Mouse (Mus musculus) c-Kit-positive CD71-positive TER-119-negative erythroid progenitor cells, embryonic 14.5 days (primary cell): ENCODE results near the gene Nrxn3.

Source experiments
- DNase-seq: peaks from one replicate; pipeline ENCODE4 v3.0.0-alpha.2; 2013; ENCODE audit warnings: low read depth

Nrxn3 gene

DNA sequence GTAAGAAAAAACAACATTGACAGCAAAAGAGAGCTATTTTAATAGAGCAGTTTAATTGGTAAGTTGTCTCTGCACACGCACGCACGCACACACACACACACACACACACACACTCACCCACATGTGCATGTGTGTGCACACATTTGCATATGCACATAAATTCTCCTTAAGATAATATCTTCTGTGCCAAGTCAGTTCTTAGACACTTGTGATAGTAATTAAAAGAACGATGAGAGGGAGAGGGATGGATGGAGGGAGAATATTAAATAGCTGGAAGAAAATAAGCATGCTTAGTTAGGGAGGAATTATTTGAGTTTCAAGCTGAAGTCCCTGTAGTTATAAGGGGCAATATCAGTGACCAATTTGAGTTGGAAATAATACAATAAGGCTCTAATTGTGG lies 203.6 kb downstream of the Nrxn3 start:
- DNase-seq = no peak

DNA sequence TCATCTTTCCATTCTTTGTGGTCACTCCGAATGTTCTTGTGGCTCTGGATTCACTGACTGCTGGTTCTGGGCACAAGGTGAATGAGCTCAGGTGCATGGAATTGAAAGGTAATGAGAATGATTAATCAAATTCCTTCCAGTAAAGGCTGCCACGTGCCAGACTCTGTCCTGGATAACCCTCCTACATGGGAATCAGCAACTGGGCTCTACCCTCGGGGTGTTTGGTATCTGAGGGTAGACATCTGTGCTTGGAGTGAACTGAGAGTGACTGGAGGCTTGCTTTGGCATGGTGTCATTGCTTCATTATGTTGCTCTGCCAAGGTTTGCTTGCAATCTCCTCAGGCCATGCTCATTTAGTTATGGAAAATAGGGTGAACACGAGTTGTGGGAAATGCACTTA lies 209.0 kb downstream of the Nrxn3 start:
- no peak for DNase-seq

DNA sequence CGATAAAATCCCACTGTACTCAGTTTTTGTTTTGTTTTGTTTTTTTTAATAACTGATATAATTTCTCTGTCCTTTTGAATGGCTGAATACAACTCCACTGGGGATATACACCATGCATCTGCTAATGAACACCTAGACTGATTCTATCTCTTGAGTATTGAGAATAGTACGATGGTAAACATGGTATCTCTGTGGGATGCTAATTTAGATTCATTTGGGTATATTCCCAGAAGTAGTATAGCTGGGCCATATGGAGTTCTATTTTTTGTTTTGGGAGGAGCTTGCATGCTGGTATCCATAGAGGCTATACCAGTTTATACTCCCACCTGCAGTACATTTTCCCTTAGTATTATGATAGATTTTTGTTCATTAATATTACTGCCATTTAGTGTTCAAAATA lies 217.0 kb downstream of the Nrxn3 start:
- no peak for DNase-seq

DNA sequence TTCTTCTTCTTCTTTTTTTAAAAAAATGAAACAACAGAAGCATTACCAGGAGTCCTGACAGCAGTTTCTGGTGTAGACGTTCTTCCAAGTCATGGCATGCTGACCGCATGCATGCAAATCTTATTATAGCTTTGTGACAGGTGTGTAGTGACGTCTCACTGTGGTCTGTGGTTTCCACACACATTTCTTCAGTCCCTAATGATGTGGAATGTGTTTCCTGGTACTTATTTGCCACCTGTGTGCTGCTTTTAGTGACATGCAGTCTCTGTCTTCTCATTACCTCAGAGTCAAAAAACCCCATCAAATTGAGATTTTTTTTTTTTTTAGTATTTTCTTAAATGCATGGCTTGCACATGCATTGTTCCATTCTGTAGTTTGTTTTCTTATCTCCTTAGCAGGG lies 222.3 kb downstream of the Nrxn3 start:
- no peak for DNase-seq

DNA sequence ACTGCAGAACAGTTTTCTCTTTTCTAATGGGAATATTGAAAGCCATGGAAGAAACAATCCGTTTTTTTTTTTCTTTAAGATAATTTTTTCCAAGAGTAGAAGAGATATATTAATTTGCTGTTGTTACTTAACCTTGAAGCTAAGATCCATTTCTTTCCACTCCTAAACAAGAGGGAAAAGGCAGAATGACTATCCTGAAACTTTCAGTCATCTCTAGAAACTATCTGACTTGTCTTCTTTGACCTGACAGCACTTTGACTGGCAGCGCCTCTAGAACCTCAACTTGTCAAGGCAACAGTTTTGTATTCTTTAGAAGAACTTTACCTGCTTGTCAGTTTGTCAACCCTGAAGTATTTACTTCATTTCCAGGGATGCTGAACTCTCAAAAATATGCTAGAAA lies 227.2 kb downstream of the Nrxn3 start:
- no peak for DNase-seq

DNA sequence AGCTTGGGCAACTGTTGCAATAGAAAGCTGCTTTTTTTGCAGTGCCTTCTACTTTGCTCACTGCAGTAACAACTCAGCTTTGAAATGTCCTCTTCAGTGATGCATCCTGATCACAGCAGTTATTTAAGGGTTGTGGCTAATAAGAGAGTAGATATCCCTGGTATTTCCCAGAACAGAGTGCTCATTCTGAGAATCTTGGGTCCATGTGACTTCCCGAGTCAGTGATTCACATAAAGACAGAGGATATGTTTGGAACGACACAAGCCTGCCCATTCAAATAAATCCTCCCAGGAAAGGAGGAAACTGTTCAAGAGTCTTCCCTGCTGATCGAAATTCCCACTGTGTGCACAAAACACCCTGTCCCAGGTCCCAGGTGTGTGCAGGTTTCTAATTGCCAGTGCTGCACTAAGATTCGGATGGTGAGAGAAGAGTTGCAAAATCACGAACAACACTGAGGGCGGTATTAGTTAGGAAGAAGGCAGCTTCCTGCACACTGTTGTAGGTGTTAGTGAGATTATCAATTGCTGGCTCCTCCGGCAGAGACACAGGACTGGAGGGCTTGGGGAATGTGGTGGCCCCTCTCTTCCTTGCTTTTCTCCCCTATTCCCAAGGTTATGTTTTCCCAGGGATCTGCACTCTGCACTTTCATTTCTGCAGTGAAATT lies 230.4 kb downstream of the Nrxn3 start:
- DNase-seq = no peak

DNA sequence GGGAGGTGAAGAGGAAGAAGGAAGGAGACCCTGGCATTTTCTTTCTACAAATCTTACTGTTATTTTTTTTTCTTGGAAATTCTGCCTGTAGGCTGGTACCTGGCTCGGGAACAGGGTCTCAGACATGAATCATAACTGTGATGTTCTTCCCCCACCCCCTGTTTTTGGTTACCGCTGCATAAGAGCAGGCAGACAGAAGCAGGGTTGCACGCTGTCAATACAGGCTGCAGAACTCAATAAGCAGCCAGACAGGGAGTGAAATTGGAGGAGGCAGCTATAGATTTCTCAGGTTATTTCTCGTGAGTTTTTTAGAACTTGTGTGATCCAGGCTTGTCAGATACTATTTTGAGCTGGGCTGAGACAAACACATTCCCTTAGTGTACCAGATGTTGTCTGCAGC lies 231.1 kb downstream of the Nrxn3 start:
- no peak for DNase-seq

DNA sequence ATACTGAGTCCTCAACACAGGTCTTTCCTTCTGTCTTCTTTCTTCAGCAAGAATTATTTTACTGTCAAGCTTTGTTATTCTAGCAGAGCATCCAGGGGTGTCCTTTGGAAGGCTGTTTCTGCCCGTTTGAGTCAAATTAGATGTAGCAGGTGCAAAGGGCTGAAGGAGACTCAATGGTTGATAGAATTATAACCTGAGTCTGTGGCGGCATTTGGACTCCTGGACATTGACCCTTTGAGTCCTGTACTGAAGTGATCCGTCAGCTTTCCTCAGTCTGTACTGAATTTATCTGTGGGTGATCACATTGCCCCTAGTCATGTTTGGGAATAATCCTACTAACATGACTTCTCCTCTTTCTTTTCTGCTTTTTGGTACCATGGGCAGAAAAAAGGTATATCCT lies 234.8 kb downstream of the Nrxn3 start:
- no peak for DNase-seq

DNA sequence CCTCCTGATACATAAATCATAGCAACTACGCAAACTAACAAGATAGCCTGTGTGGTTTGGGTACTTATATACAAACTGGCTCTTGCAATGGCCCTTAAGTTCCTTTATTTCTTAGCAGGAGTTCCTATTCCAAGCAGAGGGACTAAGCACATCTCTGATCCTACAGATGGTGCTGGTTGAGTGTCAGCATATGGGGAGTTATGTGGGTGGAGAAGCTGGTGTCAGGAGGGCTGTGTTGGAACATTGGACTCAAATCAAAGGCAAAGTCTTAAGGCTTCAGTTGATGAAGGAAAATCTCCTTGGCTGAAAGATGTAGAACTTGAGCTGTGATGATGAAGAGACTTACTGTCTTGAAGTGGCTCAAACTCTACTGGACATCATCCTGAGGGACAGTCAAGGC lies 238.1 kb downstream of the Nrxn3 start:
- no peak for DNase-seq

DNA sequence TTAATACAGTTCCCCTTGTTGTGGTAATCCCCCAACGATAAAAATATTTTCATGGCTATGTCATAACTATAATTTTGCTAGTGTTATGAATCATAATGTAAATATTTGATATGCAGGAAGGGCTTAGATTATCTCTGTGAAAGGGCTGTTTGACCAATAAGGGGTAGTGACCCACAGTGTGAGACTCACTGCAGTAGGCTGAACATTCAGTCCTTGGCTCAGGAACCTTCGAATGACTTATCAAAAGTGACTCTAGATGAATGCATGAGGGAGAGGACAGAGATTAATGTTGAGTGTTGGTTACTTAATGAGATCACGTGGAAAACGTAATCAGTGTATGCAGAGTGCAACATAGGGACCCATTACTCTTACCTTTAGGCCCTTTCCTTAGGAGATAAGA lies 243.7 kb downstream of the Nrxn3 start:
- no peak for DNase-seq

DNA sequence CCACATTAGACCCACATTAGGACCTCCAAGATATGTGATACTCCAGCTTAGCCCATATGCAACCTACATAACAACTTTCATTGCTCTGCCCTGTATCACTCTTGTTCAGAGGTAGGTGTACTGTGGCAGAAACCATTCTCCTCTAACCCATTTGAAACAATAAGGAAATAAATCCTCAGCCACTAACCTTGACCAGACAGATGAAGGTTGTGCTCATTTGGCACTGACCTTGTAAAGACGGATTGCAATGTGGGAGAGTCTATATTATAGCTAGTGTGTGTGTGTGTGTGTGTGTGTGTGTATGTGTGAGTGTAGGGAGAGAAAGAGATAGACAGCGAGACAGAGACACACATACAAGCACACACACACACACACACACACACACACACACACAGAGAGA lies 253.9 kb downstream of the Nrxn3 start:
- no peak for DNase-seq

DNA sequence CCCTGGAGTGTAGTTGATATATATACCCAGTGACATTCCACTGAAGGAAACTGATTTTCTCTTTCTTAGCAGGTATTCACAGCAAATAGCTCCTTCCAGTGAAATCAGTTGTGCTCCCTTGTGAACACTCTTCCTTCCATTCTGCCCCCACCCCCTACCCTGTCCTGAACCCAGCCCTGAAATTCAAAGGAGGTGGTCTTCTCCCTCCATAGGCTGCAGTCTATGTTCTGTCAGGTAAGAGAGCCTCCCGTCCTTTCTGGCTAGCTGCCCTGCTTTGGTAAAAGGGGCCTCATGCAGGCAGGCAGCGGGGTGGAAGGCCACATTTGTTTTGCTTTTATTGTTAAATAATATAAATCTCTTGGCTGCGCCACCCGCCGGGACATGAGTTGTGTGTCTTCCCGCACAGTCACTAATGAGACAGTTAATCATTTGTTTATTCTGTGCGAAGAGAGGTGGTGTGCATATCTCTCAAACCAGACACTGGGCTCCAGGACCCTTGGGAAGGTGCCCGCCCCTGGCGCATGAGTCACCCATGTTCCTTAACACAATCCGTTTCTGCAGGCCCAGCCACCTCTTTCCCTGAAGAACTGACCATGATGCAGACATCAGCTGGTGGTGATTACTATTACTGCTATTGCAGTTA lies 261.1 kb downstream of the Nrxn3 start:
- DNase-seq = peak; percentile 77

DNA sequence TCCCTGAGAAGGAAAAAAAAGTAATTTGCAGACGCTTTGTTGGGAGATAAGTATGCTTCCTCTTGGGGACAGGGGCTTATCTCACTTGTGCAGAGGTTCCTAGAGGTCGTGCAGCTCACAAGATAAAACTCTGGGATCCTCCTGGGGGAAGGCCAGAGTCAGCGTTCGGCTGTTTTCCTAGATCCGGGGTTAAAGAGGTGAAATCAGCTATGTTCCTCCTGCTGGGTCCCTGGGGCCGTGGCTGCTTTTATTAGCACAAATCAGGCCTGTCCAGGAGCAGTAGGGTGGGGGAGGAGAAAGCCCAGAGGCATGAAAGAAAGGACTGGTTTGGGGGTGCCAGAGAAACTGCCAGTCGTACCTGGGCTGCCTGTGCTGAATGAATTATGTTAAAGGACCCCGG lies 261.7 kb downstream of the Nrxn3 start:
- peak; percentile 87 for DNase-seq

DNA sequence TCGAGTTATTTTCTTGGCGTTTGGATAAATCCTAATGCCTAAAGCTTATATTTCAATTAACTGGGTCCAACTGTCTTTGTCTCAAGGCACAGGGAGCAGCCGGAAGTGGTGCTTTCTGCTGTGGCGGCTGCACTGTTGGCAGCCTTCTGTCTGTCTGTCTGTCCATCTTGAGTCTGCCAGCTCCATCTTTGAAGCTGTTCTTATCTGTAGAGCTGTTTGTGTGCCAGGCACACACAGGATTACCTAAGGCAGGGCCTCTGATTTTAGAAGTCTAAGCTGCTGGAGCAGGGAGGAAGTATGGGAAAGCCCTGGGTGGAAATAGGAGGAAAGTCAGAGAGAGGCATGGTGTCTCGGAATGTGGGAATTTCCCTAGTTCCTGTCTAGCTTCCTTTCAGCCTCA lies 262.1 kb downstream of the Nrxn3 start:
- peak; percentile 28 for DNase-seq

DNA sequence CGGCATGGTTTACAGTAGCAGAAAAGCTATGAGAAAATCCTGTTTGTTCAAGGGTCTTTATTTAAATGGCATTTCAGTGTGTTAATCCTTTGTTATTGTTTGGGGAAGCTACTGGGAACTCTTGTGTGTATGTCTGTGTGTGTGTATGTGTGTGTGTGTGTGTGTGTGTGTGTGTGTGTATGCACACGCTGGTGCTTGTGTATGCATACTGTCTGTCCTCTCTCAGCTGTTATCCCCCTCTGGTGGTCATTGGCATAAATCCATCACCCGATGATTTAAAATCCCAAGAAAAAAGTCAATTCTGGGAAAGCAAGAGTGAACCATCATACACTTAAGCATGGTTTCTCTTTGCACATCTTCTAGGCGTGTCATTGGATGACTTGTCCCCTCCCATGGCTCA lies 264.4 kb downstream of the Nrxn3 start:
- no peak for DNase-seq

DNA sequence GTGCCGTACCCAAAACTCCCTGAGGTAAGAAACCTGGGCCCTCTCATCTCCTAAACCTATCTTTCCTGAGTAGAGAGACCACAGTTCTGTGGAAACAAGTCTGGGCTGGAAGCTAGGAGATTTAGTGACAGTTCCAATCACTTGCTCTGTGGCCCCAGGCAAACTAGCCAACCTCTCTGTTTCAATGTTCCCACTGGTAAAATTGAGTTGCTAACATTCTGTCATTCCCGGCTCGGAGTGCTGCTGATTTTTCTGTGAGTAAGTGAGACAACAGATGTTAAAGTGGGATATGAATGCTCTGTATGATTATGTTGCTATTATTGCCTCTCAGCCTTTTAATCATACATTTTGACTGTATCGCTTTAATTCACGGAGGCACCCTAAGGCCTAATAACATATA lies 268.1 kb downstream of the Nrxn3 start:
- DNase-seq = no peak

DNA sequence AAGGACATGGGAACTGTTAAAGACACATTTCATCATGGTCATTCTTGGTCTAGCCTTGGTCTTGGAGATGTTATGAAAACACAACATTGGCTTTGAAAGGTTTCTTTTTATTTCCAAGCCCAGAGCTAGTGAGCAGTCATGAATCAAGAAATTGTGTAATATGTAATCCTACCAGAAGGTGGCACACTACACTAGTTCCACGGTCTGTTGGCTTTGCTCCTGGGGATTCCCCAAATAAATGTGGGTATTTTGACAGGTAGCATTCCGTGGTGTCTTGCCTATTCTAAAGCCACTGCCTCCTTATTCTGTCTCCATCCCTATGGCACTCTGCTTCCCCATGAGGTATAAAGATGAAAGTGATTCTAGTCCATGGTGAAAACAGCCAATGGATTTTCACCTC lies 269.5 kb downstream of the Nrxn3 start:
- peak; percentile 21 for DNase-seq

DNA sequence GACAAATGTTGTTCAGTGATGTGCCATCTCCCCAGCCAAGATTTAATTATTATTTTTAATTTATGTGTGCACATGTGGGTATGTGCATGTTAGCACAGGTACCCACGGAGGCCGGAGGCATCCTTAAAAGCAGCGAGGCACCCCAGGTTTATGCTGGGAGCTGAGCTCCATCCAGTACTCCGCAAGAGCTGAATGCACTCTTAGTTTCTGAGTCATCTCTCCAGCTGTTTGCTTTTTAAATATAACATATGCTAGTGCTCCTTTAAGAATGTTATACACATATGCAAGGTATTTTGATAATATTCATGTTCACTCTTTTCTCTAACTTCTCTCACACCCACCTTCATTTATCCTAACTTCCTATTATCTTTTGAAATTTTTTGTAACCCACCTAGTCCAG lies 271.1 kb downstream of the Nrxn3 start:
- DNase-seq = no peak

DNA sequence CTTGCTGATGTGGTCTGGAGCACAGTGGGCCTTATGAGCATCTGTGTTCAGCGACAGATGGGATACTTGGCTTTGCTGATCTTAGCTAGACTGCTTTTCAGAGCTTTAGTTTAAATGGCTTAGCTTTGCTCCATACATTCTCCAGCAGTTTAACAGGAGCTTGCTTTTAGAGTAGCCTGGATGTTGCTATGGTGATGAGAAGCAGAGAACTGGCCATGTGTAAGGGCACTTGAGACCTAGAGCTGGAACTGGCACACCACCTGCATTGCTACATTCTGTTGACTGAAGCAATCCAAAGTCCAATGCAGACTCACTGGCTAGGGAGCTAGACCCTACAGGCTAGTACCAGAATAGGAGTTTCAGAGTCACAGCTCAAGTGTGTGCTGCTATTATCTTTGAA lies 293.8 kb downstream of the Nrxn3 start:
- no peak for DNase-seq

DNA sequence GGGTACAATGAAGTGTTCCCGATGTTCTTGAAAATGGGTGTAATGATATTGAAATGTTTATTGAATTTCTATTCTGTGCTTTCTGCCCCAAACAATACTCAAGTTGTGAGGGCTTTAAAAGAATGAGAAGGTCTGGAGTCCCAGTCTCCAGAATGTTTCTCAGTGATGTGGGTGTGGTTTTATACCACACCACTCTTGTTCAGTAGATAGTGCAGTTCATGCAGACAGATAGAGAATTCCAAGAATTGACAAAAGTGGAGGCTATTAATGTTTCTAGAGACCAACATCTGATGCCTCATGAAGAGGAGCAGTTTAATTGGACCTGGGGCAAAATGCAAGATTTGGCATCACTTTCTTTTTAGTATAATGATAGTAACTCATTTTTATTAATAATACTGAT lies 302.5 kb downstream of the Nrxn3 start:
- no peak for DNase-seq

DNA sequence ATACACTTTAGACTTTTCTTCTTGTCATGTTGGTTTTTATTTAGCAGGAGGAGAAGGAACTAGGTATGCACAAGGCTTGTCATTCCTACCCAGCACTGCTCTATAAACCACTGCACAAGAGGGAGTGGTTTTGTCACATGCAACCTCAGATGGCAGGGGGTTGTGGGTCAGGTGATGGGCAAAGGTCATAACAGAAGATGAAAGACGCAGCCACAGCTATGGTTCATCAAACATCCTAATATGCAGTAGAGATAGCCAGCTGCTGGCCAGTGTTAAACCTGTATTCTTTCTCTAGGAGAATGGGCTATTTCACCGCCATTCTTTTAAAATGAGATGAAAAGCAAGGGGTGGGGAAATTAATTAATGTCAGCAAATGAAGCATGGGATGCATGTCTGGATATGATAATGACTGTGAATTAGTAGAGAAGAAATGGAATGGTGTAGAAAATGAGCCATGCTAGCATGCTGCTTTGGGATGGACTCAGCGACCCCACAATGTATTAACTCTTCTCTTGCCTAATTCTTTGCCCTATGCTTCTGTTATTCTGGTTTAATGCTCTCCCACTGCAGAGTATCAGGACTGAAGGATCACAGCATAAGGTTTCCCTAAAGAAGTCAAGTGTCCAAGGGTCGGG lies 313.4 kb downstream of the Nrxn3 start:
- no peak for DNase-seq

DNA sequence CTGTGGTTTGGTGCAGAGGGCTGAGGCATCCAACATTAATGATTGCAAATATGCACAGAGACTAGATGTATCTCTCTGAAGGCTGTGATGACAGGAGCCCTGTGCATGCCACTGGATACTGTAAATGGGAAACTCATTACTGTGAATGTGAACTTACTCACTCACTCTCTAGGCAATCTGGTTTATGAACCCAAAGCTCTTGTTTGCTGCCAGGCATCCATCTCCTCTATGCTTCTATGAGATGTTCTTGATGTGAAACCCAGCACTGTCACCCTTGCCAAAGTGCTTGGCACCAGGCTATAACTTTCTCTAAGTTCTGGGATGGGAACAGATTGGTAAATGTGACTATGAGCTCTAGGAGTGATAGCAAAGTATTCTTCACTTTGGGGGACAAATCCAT lies 317.5 kb downstream of the Nrxn3 start:
- no peak for DNase-seq

DNA sequence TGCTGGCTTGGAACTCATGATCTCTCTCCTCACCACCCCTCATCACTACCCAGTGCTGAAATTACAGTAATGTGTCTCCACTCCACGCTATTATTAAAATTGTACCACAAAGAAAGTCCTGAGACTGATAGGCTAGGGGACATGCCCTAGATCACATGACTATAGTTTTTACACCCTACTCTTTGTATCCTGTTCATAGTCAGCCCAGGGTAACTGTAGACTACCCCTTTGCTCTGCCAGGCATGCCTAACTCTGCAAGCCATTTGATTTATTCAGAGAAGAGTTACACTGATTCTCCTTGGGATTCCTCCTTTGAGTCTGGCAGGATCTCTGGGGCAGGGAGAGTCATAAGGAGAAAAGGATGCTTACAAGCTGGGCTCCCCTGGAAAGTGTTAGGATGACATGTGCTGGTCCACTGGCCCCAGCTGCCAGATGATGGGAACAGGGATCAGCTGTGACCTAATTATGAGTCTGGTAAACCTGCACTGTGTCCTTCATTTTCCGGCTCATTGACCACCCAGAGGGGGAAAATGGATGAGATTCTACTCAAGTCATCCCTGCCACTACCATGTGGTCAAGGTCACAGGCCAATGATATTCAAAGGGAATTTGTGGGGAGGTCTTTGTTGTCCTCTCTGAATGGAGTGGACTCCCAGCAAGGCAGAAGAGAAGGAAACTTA lies 318.9 kb downstream of the Nrxn3 start:
- no peak for DNase-seq
